Mouse (Mus musculus): Measurements from ENCODE around the gene Cdk2ap2. TPM values are rescaled to one million over a fixed set of nuclear protein-coding genes. Genes with fewer than 3 reads are reported as not detected.
"Not testable (repeated sequence)": the region's sequence is repeated elsewhere in the genome, so short reads cannot be mapped to it uniquely, and the experiment has no call there.

Gene Cdk2ap2
- polyA plus RNA-seq, 1 experiment from 2014 or later = 93.8 TPM

GRCm38 (mm10) chr19:4055947-4056693 lies 40.9 kb upstream of the Cdk2ap2 start:
- ATAC-seq (no peak), DNase-seq (ENCODE audit: low read depth, low spot score) (no peak)
- no peak for TF ChIP-seq CTCF (IDR thresholded peaks at IDR 0.05)
- POLR2A ChIA-PET = interaction anchor here (0.6 to 2.8 kb wide), 3 partner anchors 9 to 357 kb away, joined by 3 to 21 read pairs (median 5); partner anchors contain the start of gene Gstp2
- in situ Hi-C loops (cut with MboI; ENCODE audit: low pct_unique_long_range_greater_than_20kb) = no loop called here
- H3K27me3 ChIP-seq = no peaks in the 10 kb centered on the region
- CTCF ChIA-PET = interaction anchor here (1.3 to 3.3 kb wide), 3 partner anchors 28 to 109 kb away, joined by 3 to 12 read pairs (median 7); no protein-coding TSS in a partner anchor

GRCm38 (mm10) chr19:4056727-4057126 lies 40.3 kb upstream of the Cdk2ap2 start:
- ATAC-seq (no peak), DNase-seq (ENCODE audit: low read depth, low spot score) (no peak)
- in situ Hi-C loops (cut with MboI; ENCODE audit: low pct_unique_long_range_greater_than_20kb) = no loop called here
- TF ChIP-seq CTCF (IDR thresholded peaks at IDR 0.05) = no peak
- POLR2A ChIA-PET = interaction anchor here (0.6 to 2.8 kb wide), 4 partner anchors 10 to 133 kb away, joined by 3 to 21 read pairs (median 4); partner anchors contain the start of gene Gstp2
- CTCF ChIA-PET = interaction anchor here (1.3 to 3.3 kb wide), 3 partner anchors 11 to 110 kb away, joined by 3 to 12 read pairs (median 4); partner anchors contain the start of gene Gstp2
- no peaks in the 10 kb centered on the region for H3K27me3 ChIP-seq

- H3K27me3 ChIP-seq = no peaks in the 10 kb centered on the region
- ChIA-PET CTCF (interaction anchor here (1.3 to 1.6 kb wide), 3 partner anchors 9 to 110 kb away, joined by 3 to 4 read pairs (median 3); partner anchors contain the start of gene Gstp2), POLR2A (interaction anchor here (0.6 to 2.8 kb wide), 2 partner anchors 11 to 84 kb away, joined by 3 to 21 read pairs; partner anchors contain the start of gene Gstp2)
- in situ Hi-C loops (cut with MboI; ENCODE audit: low pct_unique_long_range_greater_than_20kb) = no loop called here
- DNase-seq (ENCODE audit: low read depth, low spot score) (no peak), ATAC-seq (no peak)
- TF ChIP-seq CTCF (IDR thresholded peaks at IDR 0.05) = no peak
Measured at GRCm38 (mm10) chr19:4057389-4057788, 39.6 kb upstream of the Cdk2ap2 start.

GRCm38 (mm10) chr19:4057962-4058361 lies 39.0 kb upstream of the Cdk2ap2 start:
- in situ Hi-C loops (cut with MboI; ENCODE audit: low pct_unique_long_range_greater_than_20kb) = no loop called here
- CTCF ChIA-PET = interaction anchor here (1.3 to 1.6 kb wide), 2 partner anchors 10 to 12 kb away, joined by 3 to 4 read pairs; partner anchors contain the start of gene Gstp2
- POLR2A ChIA-PET = interaction anchor here (2.8 kb wide), 1 partner anchor 11 kb away, joined by 21 read pairs; the partner anchor contains the start of gene Gstp2
- H3K27me3 ChIP-seq = no peaks in the 10 kb centered on the region
- no peak for TF ChIP-seq CTCF (IDR thresholded peaks at IDR 0.05)
- DNase-seq (ENCODE audit: low read depth, low spot score) = no peak
- no peak for ATAC-seq

GRCm38 (mm10) chr19:4058581-4058980 lies 38.4 kb upstream of the Cdk2ap2 start:
- no peaks in the 10 kb centered on the region for H3K27me3 ChIP-seq
- POLR2A ChIA-PET = no interaction called here
- no peak for DNase-seq (ENCODE audit: low read depth, low spot score)
- no peak for TF ChIP-seq CTCF (IDR thresholded peaks at IDR 0.05)
- in situ Hi-C loops (cut with MboI; ENCODE audit: low pct_unique_long_range_greater_than_20kb) = no loop called here
- CTCF ChIA-PET = interaction anchor here (1.3 kb wide), 1 partner anchor 10 kb away, joined by 3 read pairs; no protein-coding TSS in a partner anchor
- ATAC-seq = no peak

GRCm38 (mm10) chr19:4059069-4059740 lies 37.8 kb upstream of the Cdk2ap2 start, which contains the start of gene Gstp3:
Gene Gstp3, minus strand, starts transcription at chr19:4059569.
- ChIA-PET POLR2A (no interaction called here), CTCF (no interaction called here)
- TF ChIP-seq CTCF (IDR thresholded peaks at IDR 0.05) = no peak
- H3K27me3 ChIP-seq = no peaks in the 10 kb centered on the region
- no peak for DNase-seq (ENCODE audit: low read depth, low spot score)
- ATAC-seq = no peak
- in situ Hi-C loops (cut with MboI; ENCODE audit: low pct_unique_long_range_greater_than_20kb) = no loop called here

GRCm38 (mm10) chr19:4060044-4060898 lies 36.7 kb upstream of the Cdk2ap2 start:
- H3K27me3 ChIP-seq; DNase-seq (ENCODE audit: low read depth, low spot score); ATAC-seq; in situ Hi-C loops (cut with MboI; ENCODE audit: low pct_unique_long_range_greater_than_20kb): not testable (repeated sequence)
- ChIA-PET CTCF (interaction anchor here (1.2 kb wide), 1 partner anchor 8 kb away, joined by 4 read pairs; no protein-coding TSS in a partner anchor), POLR2A (interaction anchor here (0.7 kb wide), 1 partner anchor 17 kb away, joined by 3 read pairs; no protein-coding TSS in a partner anchor)

- CTCF ChIA-PET = interaction anchor here (1.2 kb wide), 1 partner anchor 8 kb away, joined by 4 read pairs; no protein-coding TSS in a partner anchor
- no peak for ATAC-seq
- in situ Hi-C loops (cut with MboI; ENCODE audit: low pct_unique_long_range_greater_than_20kb) = no loop called here
- POLR2A ChIA-PET = interaction anchor here (0.7 kb wide), 1 partner anchor 17 kb away, joined by 3 read pairs; no protein-coding TSS in a partner anchor
- no peaks in the 10 kb centered on the region for H3K27me3 ChIP-seq
- TF ChIP-seq CTCF (IDR thresholded peaks at IDR 0.05) = no peak
- DNase-seq (ENCODE audit: low read depth, low spot score) = no peak
Measured at GRCm38 (mm10) chr19:4060899-4061465, 36.0 kb upstream of the Cdk2ap2 start.

GRCm38 (mm10) chr19:4063357-4063756 lies 33.6 kb upstream of the Cdk2ap2 start:
- H3K27me3 ChIP-seq; POLR2A ChIA-PET; in situ Hi-C loops (cut with MboI; ENCODE audit: low pct_unique_long_range_greater_than_20kb); ATAC-seq; DNase-seq (ENCODE audit: low read depth, low spot score): not testable (repeated sequence)
- CTCF ChIA-PET = interaction anchor here (1.4 kb wide), 1 partner anchor 11 kb away, joined by 3 read pairs; no protein-coding TSS in a partner anchor

GRCm38 (mm10) chr19:4064501-4064900 lies 32.5 kb upstream of the Cdk2ap2 start:
- POLR2A ChIA-PET; in situ Hi-C loops (cut with MboI; ENCODE audit: low pct_unique_long_range_greater_than_20kb): not testable (repeated sequence)

More at GRCm38 (mm10) chr19:4064501-4064900, 32.5 kb upstream of the Cdk2ap2 start:
- not testable (repeated sequence) for H3K27me3 ChIP-seq; ATAC-seq; DNase-seq (ENCODE audit: low read depth, low spot score)
- CTCF ChIA-PET = interaction anchor here (1.4 kb wide), 1 partner anchor 12 kb away, joined by 3 read pairs; no protein-coding TSS in a partner anchor

All from Patski (cell line).